Mouse (Mus musculus): ENCODE measurements around the gene Kif28. TPM values are rescaled to one million over a fixed set of nuclear protein-coding genes. Genes with fewer than 3 reads are reported as not detected.
"Not testable (repeated sequence)": the region's sequence is repeated elsewhere in the genome, so short reads cannot be mapped to it uniquely, and the experiment has no call there.

Gene Kif28
- polyA plus RNA-seq, 1 experiment from 2014 or later, result not detected

DNA sequence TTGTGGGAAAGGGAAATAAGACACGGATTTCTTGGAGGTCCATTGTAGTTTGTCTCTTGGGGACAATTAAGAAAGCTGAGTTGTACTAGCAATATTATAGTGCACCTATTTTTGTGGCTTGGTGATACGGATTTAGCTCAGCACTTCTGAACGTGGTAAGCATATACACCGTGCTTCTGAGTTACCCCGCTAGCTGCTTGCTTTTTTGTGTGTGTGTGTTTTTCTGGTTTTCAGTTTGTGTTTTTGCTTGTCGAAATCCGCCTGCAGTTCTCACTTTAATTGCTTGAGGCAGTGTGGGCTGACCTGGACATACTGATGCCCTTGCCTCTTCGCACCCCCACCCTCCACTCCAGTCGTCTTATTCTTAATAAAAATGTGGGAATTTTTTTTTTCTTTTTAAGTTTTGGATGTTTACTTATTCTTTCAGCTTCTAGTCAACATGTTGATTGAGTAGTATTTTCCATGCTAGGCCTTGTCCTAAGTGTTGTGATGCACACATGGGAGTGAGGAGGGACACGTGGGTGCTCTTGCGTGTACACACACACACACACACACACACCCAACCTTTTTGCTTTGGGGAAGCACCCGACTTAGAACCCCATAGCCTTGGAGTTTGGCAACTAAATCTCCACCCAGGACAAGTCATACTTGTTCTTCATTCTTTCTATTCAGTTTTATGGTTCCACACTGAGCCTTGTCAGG lies 76.1 kb downstream of the Kif28 start:
- no peaks in the 10 kb centered on the region for H3K9me3 ChIP-seq (replicated peaks)
- no peaks in the 10 kb centered on the region for H3K36me3 ChIP-seq
- no peak for DNase-seq
- ATAC-seq (ENCODE audit: low read depth), result no peak
- H3K4me1 ChIP-seq (replicated peaks), result peaks cover 16% of the 10 kb centered on the region
- H3K9ac ChIP-seq, result peak overlapping the region; percentile 64
- H3K27ac ChIP-seq, result no peak overlapping the region
- WGBS (ENCODE audit: insufficient replicate concordance), result 35% methylated on average over 12 of the region's 12 CpGs
- H3K4me3 ChIP-seq (replicated peaks), result peak overlapping the region; percentile 67
- H3K27me3 ChIP-seq, result peaks cover 48% of the 10 kb centered on the region
- H3K4me2 ChIP-seq, result peak overlapping the region; percentile 79

- Histone ChIP-seq H3K9me3 (replicated peaks) (no peaks in the 10 kb centered on the region), H3K4me2 (peak within 1 kb of the TSS; percentile 79), H3K9ac (peak within 1 kb of the TSS; percentile 64), H3K27me3 (peaks cover 48% of the 10 kb centered on the region), H3K27ac (no peak within 1 kb of the TSS), H3K4me3 (replicated peaks) (peak within 1 kb of the TSS; percentile 67), H3K4me1 (replicated peaks) (peaks cover 16% of the 10 kb centered on the region), H3K36me3 (no peaks in the 10 kb centered on the region)
- peak; percentile 83 for ATAC-seq (ENCODE audit: low read depth)
- under 1% methylated on average over 84 of the region's 84 CpGs for WGBS (ENCODE audit: insufficient replicate concordance)
- DNase-seq, result peak; percentile 62
These were observed 76.9 kb downstream of the Kif28 start, which contains the start of gene Sccpdh for GRCm38 (mm10) chr1:179668013-179668805. TSS of gene Sccpdh (plus strand) at chr1:179668210.

GRCm38 (mm10) chr1:179667450-179667849 lies 77.6 kb downstream of the Kif28 start:
- ATAC-seq (ENCODE audit: low read depth), result no peak

GRCm38 (mm10) chr1:179666971-179667370 lies 78.1 kb downstream of the Kif28 start:
- H3K27me3 ChIP-seq, result peaks cover 48% of the 10 kb centered on the region
- no peaks in the 10 kb centered on the region for H3K9me3 ChIP-seq (replicated peaks)
- H3K36me3 ChIP-seq, result no peaks in the 10 kb centered on the region
- H3K27ac ChIP-seq, result no peak overlapping the region
- 71% methylated on average over 2 of the region's 2 CpGs for WGBS (ENCODE audit: insufficient replicate concordance)
- DNase-seq, result no peak
- no peak for ATAC-seq (ENCODE audit: low read depth)
- no peak overlapping the region for H3K4me2 ChIP-seq
- no peak overlapping the region for H3K4me3 ChIP-seq (replicated peaks)
- H3K4me1 ChIP-seq (replicated peaks), result peaks cover 16% of the 10 kb centered on the region
- H3K9ac ChIP-seq, result no peak overlapping the region

More at GRCm38 (mm10) chr1:179667450-179667849, 77.6 kb downstream of the Kif28 start:
- H3K27ac ChIP-seq, result no peak overlapping the region
- peaks cover 16% of the 10 kb centered on the region for H3K4me1 ChIP-seq (replicated peaks)
- H3K27me3 ChIP-seq, result peaks cover 48% of the 10 kb centered on the region
- DNase-seq, result no peak
- peak overlapping the region; percentile 64 for H3K9ac ChIP-seq
- H3K4me3 ChIP-seq (replicated peaks), result peak overlapping the region; percentile 67
- H3K36me3 ChIP-seq, result no peaks in the 10 kb centered on the region
- no peaks in the 10 kb centered on the region for H3K9me3 ChIP-seq (replicated peaks)
- WGBS (ENCODE audit: insufficient replicate concordance), result 41% methylated on average over 7 of the region's 7 CpGs
- H3K4me2 ChIP-seq, result peak overlapping the region; percentile 79

DNA sequence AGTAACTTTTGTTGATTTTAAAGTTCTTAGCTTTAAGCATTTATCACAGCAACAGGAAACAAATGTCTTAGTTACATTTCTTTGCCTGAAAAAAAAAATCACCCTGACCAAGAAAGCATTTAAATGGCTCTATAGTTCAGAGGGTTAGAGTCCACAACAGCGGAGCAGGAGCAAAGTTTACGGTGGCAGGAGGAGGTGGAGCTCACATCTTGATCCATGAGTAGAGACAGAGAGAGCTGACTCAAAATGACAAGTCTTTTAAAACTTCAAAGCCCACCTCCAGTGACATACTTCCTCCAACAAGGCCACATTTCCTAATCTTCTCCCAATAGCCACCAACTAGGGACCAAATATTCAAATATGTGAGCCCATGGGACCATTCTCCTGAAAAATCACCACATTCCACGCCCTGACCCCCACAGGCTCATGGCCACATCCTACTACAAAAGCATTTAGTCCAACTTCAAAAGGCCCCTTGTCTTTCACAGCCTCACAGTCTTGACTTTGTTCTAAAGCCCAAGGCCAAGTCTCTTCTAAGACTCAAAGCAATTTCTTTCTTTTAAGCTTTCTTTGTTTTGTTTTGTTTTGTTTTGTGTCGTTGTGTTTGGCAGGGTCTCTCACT lies 80.7 kb downstream of the Kif28 start:
- H3K27ac ChIP-seq, result no peak overlapping the region
- no peak overlapping the region for H3K4me2 ChIP-seq
- no peak for ATAC-seq (ENCODE audit: low read depth)
- H3K9ac ChIP-seq, result no peak overlapping the region
- no peak for DNase-seq
- H3K4me1 ChIP-seq (replicated peaks), result peaks cover 16% of the 10 kb centered on the region
- no peaks in the 10 kb centered on the region for H3K9me3 ChIP-seq (replicated peaks)
- H3K4me3 ChIP-seq (replicated peaks), result no peak overlapping the region
- WGBS (ENCODE audit: insufficient replicate concordance), result 61% methylated on average over 4 of the region's 4 CpGs
- no peaks in the 10 kb centered on the region for H3K36me3 ChIP-seq
- H3K27me3 ChIP-seq, result peaks cover 38% of the 10 kb centered on the region

GRCm38 (mm10) chr1:179663065-179663464 lies 82.0 kb downstream of the Kif28 start:
- Histone ChIP-seq H3K4me3 (replicated peaks) (no peak overlapping the region), H3K4me1 (replicated peaks) (peaks cover 2% of the 10 kb centered on the region), H3K9me3 (replicated peaks) (no peaks in the 10 kb centered on the region), H3K9ac (no peak overlapping the region), H3K27ac (no peak overlapping the region), H3K4me2 (no peak overlapping the region), H3K36me3 (no peaks in the 10 kb centered on the region), H3K27me3 (peaks cover 24% of the 10 kb centered on the region)
- ATAC-seq (ENCODE audit: low read depth), result no peak
- 70% methylated on average over 5 of the region's 5 CpGs for whole genome bisulfite sequencing (ENCODE audit: insufficient replicate concordance)
- DNase-seq, result no peak

GRCm38 (mm10) chr1:179651224-179651623 lies 93.8 kb downstream of the Kif28 start:
- H3K9ac ChIP-seq, result no peak overlapping the region
- no peaks in the 10 kb centered on the region for H3K36me3 ChIP-seq
- 76% methylated on average over 5 of the region's 5 CpGs for WGBS (ENCODE audit: insufficient replicate concordance)
- H3K4me2 ChIP-seq, result no peak overlapping the region
- no peak overlapping the region for H3K4me3 ChIP-seq (replicated peaks)
- ATAC-seq (ENCODE audit: low read depth) (no peak), DNase-seq (no peak)
- no peaks in the 10 kb centered on the region for H3K9me3 ChIP-seq (replicated peaks)
- peaks cover 25% of the 10 kb centered on the region for H3K4me1 ChIP-seq (replicated peaks)
- H3K27me3 ChIP-seq, result peaks cover 7% of the 10 kb centered on the region; the same call in 1 of the 2 replicates
- H3K27ac ChIP-seq, result no peak overlapping the region

DNA sequence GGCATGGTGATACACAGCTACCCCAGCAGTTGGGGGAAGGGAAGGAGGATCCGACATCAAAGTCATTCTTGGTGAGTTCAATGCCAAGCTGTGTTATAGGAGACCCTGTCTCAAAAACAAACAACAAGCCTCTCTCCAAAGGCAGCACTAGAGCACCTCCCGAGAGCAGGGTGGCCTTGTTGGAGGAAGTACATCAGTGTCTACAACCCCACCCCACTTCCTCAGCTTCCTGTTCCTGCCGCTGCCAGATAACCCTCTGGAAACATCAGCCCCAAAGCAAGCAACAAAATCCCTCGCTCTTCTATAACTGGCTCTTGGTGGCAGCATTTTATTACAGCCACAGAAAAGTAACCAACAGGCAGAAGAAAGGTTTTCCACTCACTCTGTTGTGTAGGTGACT lies 94.8 kb downstream of the Kif28 start:
- H3K9ac ChIP-seq, result no peak overlapping the region
- no peaks in the 10 kb centered on the region for H3K36me3 ChIP-seq
- H3K4me3 ChIP-seq (replicated peaks), result no peak overlapping the region
- H3K4me1 ChIP-seq (replicated peaks), result peaks cover 25% of the 10 kb centered on the region
- no peak overlapping the region for H3K4me2 ChIP-seq
- H3K9me3 ChIP-seq (replicated peaks), result no peaks in the 10 kb centered on the region
- DNase-seq (no peak), ATAC-seq (ENCODE audit: low read depth) (peak; percentile 13; the same call in 1 of the 2 replicates)
- 25% methylated on average over 4 of the region's 4 CpGs for WGBS (ENCODE audit: insufficient replicate concordance)
- H3K27ac ChIP-seq, result no peak overlapping the region
- peaks cover 7% of the 10 kb centered on the region; the same call in 1 of the 2 replicates for H3K27me3 ChIP-seq

DNA sequence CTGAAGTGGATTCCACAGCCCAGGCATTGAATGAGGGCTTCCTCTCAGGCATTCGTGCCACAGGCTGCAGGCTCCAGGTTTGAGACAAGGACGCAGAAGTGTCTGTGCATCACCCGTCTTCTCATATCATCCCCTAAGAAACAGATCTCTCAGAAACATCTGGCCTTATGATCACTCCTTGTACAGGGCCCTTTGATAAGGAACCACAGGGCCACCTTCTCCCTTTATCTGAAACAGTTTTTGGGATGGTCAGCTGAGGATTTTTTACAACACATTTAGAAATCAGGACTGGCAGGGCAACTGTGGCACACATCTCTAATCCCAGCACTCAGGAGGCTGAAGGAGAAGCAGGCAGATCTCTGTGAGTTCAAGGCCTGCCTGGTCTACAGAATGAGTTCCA lies 95.7 kb downstream of the Kif28 start:
- Histone ChIP-seq H3K9me3 (replicated peaks) (no peaks in the 10 kb centered on the region), H3K4me2 (no peak overlapping the region), H3K27ac (no peak overlapping the region), H3K27me3 (peaks cover 10% of the 10 kb centered on the region; the same call in 1 of the 2 replicates), H3K4me1 (replicated peaks) (peaks cover 25% of the 10 kb centered on the region), H3K36me3 (no peaks in the 10 kb centered on the region), H3K9ac (no peak overlapping the region), H3K4me3 (replicated peaks) (no peak overlapping the region)
- ATAC-seq (ENCODE audit: low read depth) (peak; percentile 62; the same call in 1 of the 2 replicates), DNase-seq (peak; percentile 25)
- WGBS (ENCODE audit: insufficient replicate concordance), result 16% methylated on average over 3 of the region's 3 CpGs

GRCm38 (mm10) chr1:179648678-179649077 lies 96.4 kb downstream of the Kif28 start:
- H3K4me2 ChIP-seq; H3K9ac ChIP-seq; H3K36me3 ChIP-seq; ATAC-seq (ENCODE audit: low read depth); DNase-seq; H3K9me3 ChIP-seq (replicated peaks); H3K4me3 ChIP-seq (replicated peaks); H3K27ac ChIP-seq: not testable (repeated sequence)
- 49% methylated on average over 4 of the region's 5 CpGs for WGBS (ENCODE audit: insufficient replicate concordance)
- peaks cover 13% of the 10 kb centered on the region; the same call in 1 of the 2 replicates for H3K27me3 ChIP-seq
- H3K4me1 ChIP-seq (replicated peaks), result peaks cover 25% of the 10 kb centered on the region

GRCm38 (mm10) chr1:179645980-179646268 lies 99.1 kb downstream of the Kif28 start:
- ATAC-seq (ENCODE audit: low read depth) (no peak), DNase-seq (no peak)
- no peak overlapping the region for H3K27ac ChIP-seq
- H3K4me2 ChIP-seq, result peak overlapping the region; percentile 38
- no peak overlapping the region for H3K9ac ChIP-seq
- H3K4me3 ChIP-seq (replicated peaks), result no peak overlapping the region
- no peaks in the 10 kb centered on the region for H3K36me3 ChIP-seq
- 12% methylated on average over 4 of the region's 4 CpGs for WGBS (ENCODE audit: insufficient replicate concordance)
- H3K27me3 ChIP-seq, result peaks cover 13% of the 10 kb centered on the region; the same call in 1 of the 2 replicates
- H3K4me1 ChIP-seq (replicated peaks), result peaks cover 22% of the 10 kb centered on the region
- H3K9me3 ChIP-seq (replicated peaks), result no peaks in the 10 kb centered on the region

Data from liver, embryonic 13.5 days (tissue).